Mouse (Mus musculus): ENCODE data around the gene Lifr. TPM values are rescaled to one million over a fixed set of nuclear protein-coding genes. Genes with fewer than 3 reads are reported as not detected.

Gene Lifr
- polyA plus RNA-seq, 1 experiment from 2014 or later = 19.8 TPM

- no peaks in the 10 kb centered on the region for H3K36me3 ChIP-seq
- ATAC-seq (ENCODE audit: insufficient read depth, low FRiP score, low read depth) = no peak
- no peak overlapping the region for H3K4me2 ChIP-seq
- H3K9me3 ChIP-seq = no peaks in the 10 kb centered on the region
- peaks cover 14% of the 10 kb centered on the region; the same call in 1 of the 2 replicates for H3K4me1 ChIP-seq
- WGBS = 70% methylated on average over 3 of the region's 3 CpGs
- H3K4me3 ChIP-seq (replicated peaks) = no peak overlapping the region
- H3K27me3 ChIP-seq (replicated peaks) = no peaks in the 10 kb centered on the region
- H3K9ac ChIP-seq = no peak overlapping the region
- H3K27ac ChIP-seq = no peak overlapping the region
These were observed 107.4 kb downstream of the Lifr start for GRCm38 (mm10) chr15:7197652-7198445.

- no peaks in the 10 kb centered on the region for H3K36me3 ChIP-seq
- no peak overlapping the region for H3K27ac ChIP-seq
- H3K9me3 ChIP-seq = no peaks in the 10 kb centered on the region
- H3K9ac ChIP-seq = no peak overlapping the region
- H3K4me2 ChIP-seq = no peak overlapping the region
- H3K27me3 ChIP-seq (replicated peaks) = no peaks in the 10 kb centered on the region
- H3K4me3 ChIP-seq (replicated peaks) = no peak overlapping the region
- peaks cover 21% of the 10 kb centered on the region for H3K4me1 ChIP-seq
- WGBS = 62% methylated on average over 2 of the region's 2 CpGs
- ATAC-seq (ENCODE audit: insufficient read depth, low FRiP score, low read depth) = no peak
These were observed 108.4 kb downstream of the Lifr start for GRCm38 (mm10) chr15:7198816-7199215.

GRCm38 (mm10) chr15:7200286-7200685 lies 109.9 kb downstream of the Lifr start:
- no peaks in the 10 kb centered on the region for H3K9me3 ChIP-seq
- no peaks in the 10 kb centered on the region for H3K27me3 ChIP-seq (replicated peaks)
- no peak overlapping the region for H3K27ac ChIP-seq
- whole genome bisulfite sequencing = 72% methylated on average over 6 of the region's 6 CpGs
- H3K4me3 ChIP-seq (replicated peaks) = no peak overlapping the region
- no peak for ATAC-seq (ENCODE audit: insufficient read depth, low FRiP score, low read depth)
- no peak overlapping the region for H3K9ac ChIP-seq
- H3K4me2 ChIP-seq = no peak overlapping the region
- no peaks in the 10 kb centered on the region for H3K36me3 ChIP-seq
- H3K4me1 ChIP-seq = peaks cover 31% of the 10 kb centered on the region

GRCm38 (mm10) chr15:7201421-7202380 lies 111.3 kb downstream of the Lifr start:
- 36% methylated on average over 9 of the region's 9 CpGs for WGBS
- Histone ChIP-seq H3K4me1 (peaks cover 31% of the 10 kb centered on the region), H3K9ac (no peak overlapping the region), H3K9me3 (no peaks in the 10 kb centered on the region), H3K27ac (peak overlapping the region; percentile 91), H3K27me3 (replicated peaks) (no peaks in the 10 kb centered on the region), H3K4me3 (replicated peaks) (no peak overlapping the region), H3K36me3 (no peaks in the 10 kb centered on the region), H3K4me2 (no peak overlapping the region)
- ATAC-seq (ENCODE audit: insufficient read depth, low FRiP score, low read depth) = peak; percentile 69; the same call in 1 of the 2 replicates

GRCm38 (mm10) chr15:7202981-7203380 lies 112.6 kb downstream of the Lifr start:
- Histone ChIP-seq H3K27ac (peak overlapping the region; percentile 78; the same call in 1 of the 2 replicates), H3K4me3 (replicated peaks) (no peak overlapping the region), H3K4me1 (peaks cover 31% of the 10 kb centered on the region), H3K27me3 (replicated peaks) (no peaks in the 10 kb centered on the region), H3K36me3 (no peaks in the 10 kb centered on the region), H3K9ac (no peak overlapping the region), H3K4me2 (no peak overlapping the region), H3K9me3 (no peaks in the 10 kb centered on the region)
- ATAC-seq (ENCODE audit: insufficient read depth, low FRiP score, low read depth) = no peak
- WGBS = 93% methylated on average over 5 of the region's 5 CpGs

- Histone ChIP-seq H3K9ac (no peak overlapping the region), H3K4me3 (replicated peaks) (no peak overlapping the region), H3K4me1 (peaks cover 31% of the 10 kb centered on the region), H3K4me2 (no peak overlapping the region), H3K9me3 (no peaks in the 10 kb centered on the region), H3K36me3 (no peaks in the 10 kb centered on the region), H3K27me3 (replicated peaks) (no peaks in the 10 kb centered on the region), H3K27ac (peak overlapping the region; percentile 78)
- 36% methylated on average over 9 of the region's 9 CpGs for WGBS
- no peak for ATAC-seq (ENCODE audit: insufficient read depth, low FRiP score, low read depth)
These were observed 113.4 kb downstream of the Lifr start for GRCm38 (mm10) chr15:7203606-7204330.

- no peak for ATAC-seq (ENCODE audit: insufficient read depth, low FRiP score, low read depth)
- no peaks in the 10 kb centered on the region for H3K27me3 ChIP-seq (replicated peaks)
- H3K9ac ChIP-seq = no peak overlapping the region
- no peak overlapping the region for H3K4me3 ChIP-seq (replicated peaks)
- peaks cover 31% of the 10 kb centered on the region for H3K4me1 ChIP-seq
- no peaks in the 10 kb centered on the region for H3K36me3 ChIP-seq
- no peak overlapping the region for H3K27ac ChIP-seq
- H3K4me2 ChIP-seq = no peak overlapping the region
- 90% methylated on average over 13 of the region's 13 CpGs for WGBS
- H3K9me3 ChIP-seq = no peaks in the 10 kb centered on the region
These were observed 114.5 kb downstream of the Lifr start for GRCm38 (mm10) chr15:7204917-7205316.

GRCm38 (mm10) chr15:7206110-7206509 lies 115.7 kb downstream of the Lifr start:
- Histone ChIP-seq H3K9ac (no peak overlapping the region), H3K4me2 (no peak overlapping the region), H3K27ac (no peak overlapping the region), H3K9me3 (no peaks in the 10 kb centered on the region), H3K4me1 (peaks cover 29% of the 10 kb centered on the region), H3K36me3 (no peaks in the 10 kb centered on the region), H3K4me3 (replicated peaks) (no peak overlapping the region), H3K27me3 (replicated peaks) (no peaks in the 10 kb centered on the region)
- WGBS = 42% methylated on average over 5 of the region's 5 CpGs
- no peak for ATAC-seq (ENCODE audit: insufficient read depth, low FRiP score, low read depth)

- H3K9me3 ChIP-seq = no peaks in the 10 kb centered on the region
- ATAC-seq (ENCODE audit: insufficient read depth, low FRiP score, low read depth) = peak; percentile 40; the same call in 1 of the 2 replicates
- WGBS = 78% methylated on average over 7 of the region's 7 CpGs
- H3K4me2 ChIP-seq = no peak overlapping the region
- H3K27me3 ChIP-seq (replicated peaks) = no peaks in the 10 kb centered on the region
- no peak overlapping the region for H3K9ac ChIP-seq
- peaks cover 19% of the 10 kb centered on the region for H3K4me1 ChIP-seq
- no peak overlapping the region for H3K4me3 ChIP-seq (replicated peaks)
- no peak overlapping the region for H3K27ac ChIP-seq
- H3K36me3 ChIP-seq = no peaks in the 10 kb centered on the region
These were observed 116.9 kb downstream of the Lifr start for GRCm38 (mm10) chr15:7207292-7207691.

GRCm38 (mm10) chr15:7208180-7208579 lies 117.8 kb downstream of the Lifr start:
- no peak for ATAC-seq (ENCODE audit: insufficient read depth, low FRiP score, low read depth)
- Histone ChIP-seq H3K4me1 (peaks cover 14% of the 10 kb centered on the region), H3K9ac (no peak overlapping the region), H3K4me2 (no peak overlapping the region), H3K27ac (no peak overlapping the region), H3K36me3 (no peaks in the 10 kb centered on the region), H3K27me3 (replicated peaks) (no peaks in the 10 kb centered on the region), H3K4me3 (replicated peaks) (no peak overlapping the region), H3K9me3 (no peaks in the 10 kb centered on the region)
- WGBS = 71% methylated on average over 9 of the region's 9 CpGs

GRCm38 (mm10) chr15:7213683-7214082 lies 123.3 kb downstream of the Lifr start:
- H3K4me2 ChIP-seq = no peak overlapping the region
- peak; percentile 88 for ATAC-seq (ENCODE audit: insufficient read depth, low FRiP score, low read depth)
- no peaks in the 10 kb centered on the region for H3K9me3 ChIP-seq
- H3K36me3 ChIP-seq = no peaks in the 10 kb centered on the region
- no peak overlapping the region for H3K9ac ChIP-seq
- WGBS = 17% methylated on average over 1 of the region's 1 CpGs
- H3K27me3 ChIP-seq (replicated peaks) = no peaks in the 10 kb centered on the region
- no peaks in the 10 kb centered on the region for H3K4me1 ChIP-seq
- H3K27ac ChIP-seq = peak overlapping the region; percentile 49; the same call in 1 of the 2 replicates
- no peak overlapping the region for H3K4me3 ChIP-seq (replicated peaks)
